Mouse (Mus musculus) lung, postnatal 14 days (tissue): ENCODE measurements around the gene Gna12.

ENCODE experiments used
- DNase-seq: peaks from one replicate; pipeline ENCODE4 v3.0.0; 2021

The Gna12 gene

DNA sequence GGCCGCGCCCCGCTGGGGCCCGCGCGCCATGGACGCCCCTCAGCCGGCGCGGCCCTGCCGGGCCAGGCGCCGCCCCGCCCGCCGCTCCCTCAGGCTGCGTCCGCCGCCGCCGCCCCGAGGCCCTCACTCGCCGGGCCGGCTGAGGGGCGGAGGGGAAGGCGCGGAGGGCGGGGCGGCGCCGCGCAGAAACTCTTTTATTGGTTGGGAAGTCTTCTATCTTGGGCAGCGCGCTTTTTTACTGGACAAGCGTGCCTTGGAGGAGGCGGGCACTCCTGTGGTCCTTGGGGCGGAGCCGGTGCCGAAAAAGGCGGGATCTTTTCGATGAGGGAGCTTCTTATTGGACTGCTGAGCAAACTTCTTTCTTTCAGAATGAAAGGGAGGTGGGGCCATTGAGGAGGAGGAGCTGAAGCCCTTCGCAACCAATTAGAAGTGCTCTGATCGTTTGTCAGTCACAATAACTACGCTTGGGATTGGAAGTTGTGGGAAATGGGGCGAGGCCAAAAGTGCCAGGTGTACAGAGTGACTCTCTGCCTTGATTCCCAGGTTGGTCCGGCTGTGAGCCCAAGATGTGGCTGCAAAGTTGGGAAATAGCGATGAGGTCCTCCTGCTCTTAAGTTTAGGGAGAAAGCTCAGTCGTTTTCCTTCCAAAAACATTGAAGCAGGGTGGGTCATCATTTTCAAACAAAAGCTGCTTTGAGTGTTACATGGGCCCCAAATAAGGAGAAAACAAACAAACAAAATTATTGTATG, at the start of gene Gna12:
Gene Gna12 (minus strand): TSS at position 118 of the 750 bp plus-strand sequence.
- DNase-seq, result peak; percentile 97

- DNase-seq, result no peak
Measured at GRCm38 (mm10) chr5:140878644-140879043, 48.4 kb upstream of the Gna12 start.

DNA sequence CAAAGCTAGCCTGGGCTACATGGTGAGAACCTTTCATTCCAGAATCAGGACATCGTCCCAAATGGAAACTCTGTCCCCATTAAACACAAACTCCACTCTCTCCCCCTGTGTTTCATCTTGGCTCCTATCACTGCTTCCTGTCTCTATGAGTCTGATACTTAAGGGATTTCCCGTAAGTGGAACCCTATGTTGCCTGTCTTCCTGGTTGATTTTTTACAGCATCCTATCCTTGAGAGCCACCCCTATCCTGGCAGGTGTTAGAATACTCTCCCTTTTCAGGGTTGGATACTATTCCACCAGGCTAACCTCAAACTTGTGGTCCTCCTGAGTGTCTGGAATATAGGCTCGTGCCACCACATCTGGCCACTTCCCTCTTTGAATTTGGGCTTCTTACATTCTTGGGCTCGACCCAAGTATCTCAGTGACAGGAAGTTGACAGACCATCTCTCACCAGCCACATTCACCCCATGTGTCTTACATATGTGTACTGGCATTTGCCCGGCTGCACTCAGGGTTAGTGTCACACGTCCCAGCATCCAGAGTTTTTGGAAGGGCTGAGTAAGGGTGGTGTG, 43.6 kb upstream of the Gna12 start:
- DNase-seq, result no peak

- peak; percentile 27 for DNase-seq
Measured at GRCm38 (mm10) chr5:140873039-140873551, 42.9 kb upstream of the Gna12 start.

DNA sequence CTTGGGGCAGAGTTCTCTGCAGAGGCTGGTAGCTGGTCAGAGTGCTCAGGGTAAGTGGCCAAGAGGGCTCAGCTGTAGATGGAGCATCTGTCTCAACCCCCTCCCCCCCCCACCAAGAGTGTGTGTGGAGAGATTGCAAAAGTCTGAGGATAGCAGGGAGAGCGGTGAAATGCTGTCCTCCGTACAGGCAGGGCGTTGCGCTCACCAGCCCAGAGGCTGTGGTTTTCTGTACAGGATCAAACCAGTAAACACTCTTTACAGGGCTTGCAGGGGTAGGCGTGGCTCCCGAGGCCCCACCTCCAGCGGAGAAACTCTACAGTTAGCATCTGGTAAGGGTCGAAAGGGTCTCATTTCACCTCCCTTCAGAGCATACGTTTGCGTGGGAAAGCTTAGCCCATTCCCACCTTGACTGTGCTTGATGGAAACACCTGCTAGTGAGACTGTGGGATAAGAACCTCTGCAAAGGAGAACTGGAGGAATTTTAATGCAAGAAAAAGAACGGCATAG, 42.4 kb upstream of the Gna12 start:
- DNase-seq, result peak; percentile 28

GRCm38 (mm10) chr5:140871241-140871640, 41.0 kb upstream of the Gna12 start:
- DNase-seq, result no peak

DNA sequence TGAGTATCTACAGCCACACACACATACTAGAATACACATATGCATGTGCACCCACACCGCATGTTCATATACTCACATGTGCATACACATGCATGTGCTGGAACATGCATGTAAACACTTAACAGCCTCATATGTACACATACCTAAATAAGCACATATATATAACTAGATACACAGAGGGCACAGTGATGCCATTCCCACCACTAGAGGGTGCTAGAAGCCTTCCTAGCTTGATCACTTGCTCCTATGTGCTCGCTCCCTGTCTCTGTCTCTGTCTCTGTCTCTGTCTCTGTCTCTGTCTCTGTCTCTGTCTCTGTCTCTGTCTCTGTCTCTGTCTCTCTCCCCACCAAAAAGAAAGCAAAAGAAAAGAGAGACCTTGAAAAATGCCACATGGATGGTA, 38.8 kb upstream of the Gna12 start:
- DNase-seq, result peak; percentile 76

- DNase-seq, result no peak
Measured at GRCm38 (mm10) chr5:140859730-140860129, 29.5 kb upstream of the Gna12 start.

DNA sequence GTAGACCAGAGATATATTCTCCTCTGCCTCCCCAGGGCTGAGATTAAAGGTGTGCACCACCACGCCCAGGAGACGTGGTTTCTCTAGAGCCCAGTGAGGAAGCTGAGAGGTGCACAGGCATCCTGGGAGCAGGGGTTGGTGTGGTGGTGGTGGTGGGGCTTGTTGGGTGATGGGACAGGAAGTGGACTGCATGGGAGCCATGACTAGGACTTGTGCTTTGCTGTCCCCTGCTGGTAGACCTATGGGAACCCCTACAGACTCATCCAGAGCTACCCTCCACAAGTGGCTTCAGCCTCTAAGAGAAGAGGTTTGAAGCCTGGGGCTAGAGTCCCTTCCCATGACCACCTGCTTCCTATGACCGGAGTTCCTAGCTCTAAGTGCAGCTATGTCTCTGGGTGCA, 28.1 kb upstream of the Gna12 start:
- DNase-seq, result peak; percentile 18

DNA sequence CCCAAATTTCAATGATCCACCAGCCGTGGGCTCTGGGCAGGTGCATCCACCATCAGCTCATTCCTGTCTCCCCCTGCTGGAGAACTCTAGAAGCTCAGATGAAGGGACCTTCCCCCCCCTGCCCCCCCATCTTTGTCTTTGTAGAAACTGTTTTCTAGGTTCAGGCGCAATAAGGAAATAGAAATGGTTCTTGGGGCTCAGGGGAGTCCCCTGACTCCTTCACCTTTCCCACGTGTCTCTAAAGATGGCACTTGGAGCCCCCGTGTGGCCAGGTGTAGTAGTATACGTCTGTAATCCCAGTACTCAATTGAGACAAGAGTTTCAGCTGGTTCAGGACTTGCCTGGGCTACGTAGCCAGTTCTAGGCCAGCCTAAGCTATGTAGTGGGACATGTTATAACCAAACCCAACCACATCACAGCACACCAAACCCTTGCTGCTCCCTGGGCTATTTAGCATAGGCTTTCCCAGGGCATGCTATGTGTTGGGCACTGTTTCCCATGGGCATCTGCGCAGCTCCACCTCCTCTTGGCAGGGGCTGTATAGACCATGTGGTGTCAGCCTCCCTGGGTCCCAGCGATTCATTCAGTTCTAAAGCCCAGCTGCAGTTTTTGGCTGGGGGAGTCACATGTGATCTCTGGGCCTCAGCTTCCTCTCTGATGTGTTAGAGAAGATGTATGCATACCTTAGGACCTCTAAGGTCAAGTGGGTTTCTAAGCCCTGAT, 27.4 kb upstream of the Gna12 start:
- no peak for DNase-seq

GRCm38 (mm10) chr5:140855909-140856530, 25.8 kb upstream of the Gna12 start:
- no peak for DNase-seq

DNA sequence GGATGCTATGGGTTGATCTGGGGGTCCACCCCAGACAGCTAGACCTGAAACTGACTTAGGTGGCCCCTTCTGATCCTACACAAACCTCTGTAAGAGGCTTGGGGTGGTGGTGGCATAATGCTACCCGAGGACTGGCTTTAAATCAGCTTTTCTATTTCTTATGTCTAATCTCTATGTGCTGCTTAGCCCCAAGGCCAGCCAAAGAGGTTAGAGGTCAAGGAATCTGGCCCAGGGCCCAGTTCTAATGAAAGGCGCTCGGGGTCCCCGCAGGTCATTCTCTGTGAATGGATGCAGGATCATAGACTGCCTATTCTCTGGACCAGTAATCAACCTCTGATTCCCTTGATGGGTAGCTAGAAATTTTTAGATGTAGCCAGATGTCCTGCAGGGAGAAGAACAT, 24.5 kb upstream of the Gna12 start:
- DNase-seq, result no peak

DNA sequence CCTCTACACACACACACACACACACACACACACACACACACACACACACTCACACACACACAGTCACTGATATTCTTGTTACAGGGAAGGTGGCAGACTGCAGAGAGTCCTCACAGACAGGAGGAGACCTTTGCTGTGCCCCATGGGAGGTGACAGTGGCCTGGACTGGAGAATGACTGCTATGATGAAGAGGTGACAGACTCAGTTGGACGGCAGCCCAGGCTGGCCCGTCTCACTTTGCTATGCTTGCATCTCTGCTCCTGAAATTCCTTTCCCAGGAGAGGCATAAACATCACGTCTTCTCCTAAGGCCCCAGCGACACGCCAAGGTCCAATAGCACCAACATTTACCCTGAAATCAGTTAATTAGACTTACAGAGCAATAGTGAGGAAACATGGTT, 23.5 kb upstream of the Gna12 start:
- no peak for DNase-seq

GRCm38 (mm10) chr5:140852435-140852996, 22.3 kb upstream of the Gna12 start:
- no peak for DNase-seq

- peak; percentile 45 for DNase-seq
Measured at GRCm38 (mm10) chr5:140847300-140847729, 17.1 kb upstream of the Gna12 start.

DNA sequence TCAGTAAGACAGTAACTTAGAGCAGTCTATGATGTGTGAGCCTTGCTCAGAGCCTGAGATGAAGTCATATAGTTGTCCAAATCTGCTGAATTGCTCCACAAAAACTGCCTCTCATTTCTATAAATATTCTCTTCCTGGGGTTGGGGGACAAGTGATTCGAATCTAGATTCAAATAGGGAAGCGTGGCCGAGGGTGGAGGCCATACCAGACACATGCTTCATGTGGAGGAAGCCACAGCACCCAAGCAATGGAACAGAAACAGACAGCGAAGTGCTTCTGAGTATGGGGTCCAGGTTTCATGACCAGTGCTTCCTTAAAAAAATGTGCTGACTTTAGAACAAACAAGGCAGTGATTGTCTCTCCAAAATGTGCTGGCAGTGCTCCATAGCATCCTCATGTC, 11.7 kb upstream of the Gna12 start:
- no peak for DNase-seq

- no peak for DNase-seq
Measured at GRCm38 (mm10) chr5:140831064-140831431, 817 bp upstream of the Gna12 start.

- DNase-seq, result peak; percentile 55
Measured at GRCm38 (mm10) chr5:140829911-140830294, 328 bp downstream of the Gna12 start.

GRCm38 (mm10) chr5:140829081-140829910, 935 bp downstream of the Gna12 start:
- DNase-seq, result peak; percentile 25

- no peak for DNase-seq
Measured at GRCm38 (mm10) chr5:140828363-140828762, 1.9 kb downstream of the Gna12 start.

DNA sequence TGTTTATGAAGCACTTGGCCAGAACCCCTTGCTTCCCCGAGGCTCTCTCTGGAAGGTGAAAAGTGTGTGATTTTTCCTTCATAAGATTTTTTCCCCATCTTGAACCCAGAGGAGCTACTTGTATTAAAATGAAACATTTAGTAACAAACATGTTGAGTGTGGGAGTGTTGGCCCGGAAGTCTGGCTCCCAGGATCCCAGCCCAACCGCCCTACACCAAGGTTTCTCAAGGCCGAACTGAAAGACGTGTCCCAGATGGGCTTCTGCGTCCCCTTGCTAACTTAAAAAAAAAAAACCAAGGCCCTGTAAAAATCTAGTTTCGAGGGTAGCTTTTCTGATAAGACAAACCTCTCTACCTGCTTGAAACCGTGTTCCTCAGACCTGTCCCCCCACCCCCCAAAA, 2.3 kb downstream of the Gna12 start:
- DNase-seq, result peak; percentile 27

DNA sequence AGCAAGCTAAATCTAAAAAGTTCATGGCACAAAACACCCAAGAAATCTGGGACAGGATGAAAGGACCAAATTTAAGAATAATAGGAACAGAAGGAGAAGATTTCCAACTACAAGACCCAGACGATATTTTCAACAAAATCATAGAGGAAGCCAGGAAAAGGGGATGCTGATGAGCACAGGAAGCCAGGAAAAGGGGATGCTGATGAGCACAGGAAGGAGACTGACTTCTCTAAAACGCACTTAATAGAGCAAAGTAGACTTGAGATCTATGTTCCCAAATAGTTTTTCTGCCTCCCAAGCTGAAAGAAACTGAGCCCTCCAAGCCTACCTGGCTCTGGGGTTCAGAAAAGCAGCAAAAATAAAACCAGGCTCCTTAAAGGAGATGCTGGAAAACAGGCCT, 2.8 kb downstream of the Gna12 start:
- DNase-seq, result no peak
